Mouse (Mus musculus) spleen, adult 12 weeks (tissue): ENCODE measurements around the gene Setd4.

Experiments
- DNase-seq: peaks from one replicate; pipeline ENCODE4 v3.0.0; 2022; ENCODE audit warnings: low spot score

Gene Setd4

DNA sequence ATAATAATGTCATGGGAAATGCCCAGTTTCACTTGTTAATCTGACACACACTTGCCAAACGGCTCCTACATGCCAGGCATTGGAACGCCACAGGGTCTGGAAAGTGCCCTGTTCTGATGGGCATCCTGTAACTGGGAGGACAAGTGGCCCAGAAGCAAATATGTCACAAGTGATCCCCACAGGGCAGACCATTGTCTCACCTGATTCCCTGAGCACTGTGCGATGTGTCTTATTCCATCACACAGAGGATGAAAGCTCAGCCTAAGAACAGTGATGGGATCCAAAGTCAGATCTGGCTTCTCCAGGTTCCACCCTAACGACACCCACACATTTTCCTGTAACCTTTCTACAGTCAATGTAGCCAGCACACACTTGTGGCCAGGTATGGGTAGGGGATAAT is 58.9 kb downstream of the Setd4 start:
- DNase-seq = no peak

DNA sequence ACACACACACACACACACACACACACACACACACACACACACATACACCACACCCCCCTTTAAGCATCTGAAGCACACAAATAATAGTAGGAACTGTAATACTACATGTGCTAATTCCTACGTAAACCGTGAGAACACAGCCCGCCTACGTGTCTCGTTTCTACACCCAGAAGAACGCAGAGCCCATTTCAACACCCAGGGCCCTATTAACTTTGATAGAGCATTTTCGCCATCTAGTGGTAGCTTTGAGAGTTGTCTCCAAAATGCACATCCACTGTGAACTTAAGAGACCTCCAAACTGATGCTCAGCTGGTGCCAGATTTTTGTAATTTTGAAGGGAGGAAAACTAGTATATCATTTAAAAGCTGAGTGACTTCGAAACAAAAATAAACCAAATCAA is 60.2 kb downstream of the Setd4 start:
- peak; percentile 15 for DNase-seq

DNA sequence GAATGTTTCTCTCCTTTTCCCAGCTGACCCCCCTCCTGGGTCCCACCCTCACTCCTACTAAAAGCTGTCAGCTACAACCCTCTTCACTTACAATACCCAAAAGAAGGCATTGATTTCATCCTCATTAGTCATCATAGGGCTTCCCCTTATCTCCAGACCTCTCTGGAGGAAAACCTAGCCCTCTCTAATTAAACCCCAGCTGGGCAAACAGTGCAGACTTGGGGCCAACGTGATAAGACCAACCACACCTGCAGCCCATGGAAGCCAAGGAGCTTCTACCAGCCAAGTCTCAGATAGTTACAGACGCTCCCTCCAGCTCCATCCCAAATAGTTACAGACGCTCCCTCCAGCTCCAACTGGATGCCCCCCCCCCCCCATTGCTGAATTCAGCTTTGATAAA is 64.0 kb downstream of the Setd4 start:
- DNase-seq = no peak

DNA sequence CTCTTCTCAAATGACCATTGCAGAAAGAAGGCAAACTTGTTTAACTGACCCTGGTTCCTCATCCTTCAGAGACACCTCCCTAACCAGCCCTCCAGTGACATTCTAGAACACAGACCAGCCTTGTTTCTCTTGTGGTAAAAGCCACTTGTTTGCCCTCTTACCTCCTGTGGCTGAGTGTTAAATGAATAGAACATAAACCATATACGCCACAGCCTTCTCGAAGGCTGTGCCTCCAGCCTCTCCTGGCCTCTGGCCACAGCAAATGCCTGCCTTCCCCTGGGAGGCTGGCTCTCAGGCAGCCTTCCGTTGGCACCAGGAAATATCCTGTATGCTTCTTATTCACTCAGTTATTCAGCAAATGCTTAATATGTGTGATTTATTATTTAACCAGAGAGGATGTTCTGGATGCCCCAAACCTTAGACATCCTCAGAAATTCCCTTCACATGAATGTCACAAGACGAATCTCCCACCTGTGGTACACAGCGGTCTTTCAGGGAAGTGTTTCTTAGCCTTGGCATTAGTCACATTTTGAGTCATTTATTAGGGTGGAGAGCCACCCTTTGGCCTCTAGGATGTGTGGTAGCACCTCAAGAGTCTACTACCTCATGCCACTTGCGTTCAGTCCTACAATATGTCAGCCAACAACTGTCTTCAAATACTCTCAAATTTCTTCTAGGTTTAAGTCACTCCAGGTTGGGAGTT is 68.6 kb downstream of the Setd4 start:
- no peak for DNase-seq
